Mouse (Mus musculus): ENCODE results near the gene Hkdc1. TPM values are rescaled to one million over a fixed set of nuclear protein-coding genes. Genes with fewer than 3 reads are reported as not detected.

The Hkdc1 gene
- polyA plus RNA-seq, 1 experiment from 2014 or later, result 5.5 TPM

DNA sequence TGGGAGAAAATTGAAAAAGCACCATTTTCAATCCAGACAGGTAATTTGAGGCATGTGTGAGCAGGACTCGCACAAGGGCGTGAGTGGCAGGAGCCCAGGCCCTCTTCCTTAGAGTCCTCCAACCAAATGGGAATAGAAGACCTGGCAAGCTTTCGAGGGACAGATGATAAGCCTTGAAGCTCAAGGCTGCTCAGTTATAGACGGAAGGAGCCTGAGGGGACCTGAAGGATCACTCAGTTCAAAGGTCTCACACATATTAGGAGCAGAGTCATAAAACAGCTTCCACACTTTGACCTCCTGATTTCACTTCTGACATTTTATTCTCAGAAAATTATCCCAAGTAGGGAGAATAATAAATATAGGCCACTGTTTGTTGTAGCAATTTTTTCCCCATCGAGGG, 2.9 kb downstream of the Hkdc1 start:
- H3K4me2 ChIP-seq (replicated peaks; ENCODE audit: low read depth), result no peak overlapping the region
- no peaks in the 10 kb centered on the region for H3K4me1 ChIP-seq (replicated peaks; ENCODE audit: control insufficient read depth, insufficient read depth)
- no peaks in the 10 kb centered on the region for H3K9me3 ChIP-seq (ENCODE audit: control insufficient read depth, low read length)
- no peak for TF ChIP-seq CTCF (IDR thresholded peaks at IDR 0.05; ENCODE audit: low read depth)
- no peak for TF ChIP-seq EP300 (optimal IDR thresholded peaks at IDR 0.05)
- H3K9ac ChIP-seq (ENCODE audit: low read length), result no peak overlapping the region
- DNase-seq (ENCODE audit: low spot score) (no peak), ATAC-seq (ENCODE audit: low FRiP score, low TSS enrichment) (no peak)
- no peaks in the 10 kb centered on the region for H3K36me3 ChIP-seq (ENCODE audit: control insufficient read depth, insufficient read depth, low read length)
- 0 out of 2 replicates have a peak overlapping the region, but pooled peaks have one; percentile 8 for H3K27ac ChIP-seq (replicated peaks)
- 60% methylated on average over 5 of the region's 5 CpGs for WGBS
- no peak overlapping the region for H3K4me3 ChIP-seq (ENCODE audit: low read depth, low read length)
- no peaks in the 10 kb centered on the region for H3K27me3 ChIP-seq (ENCODE audit: control insufficient read depth, insufficient read depth, low read length)

GRCm38 (mm10) chr10:62418831-62419356, 3.4 kb downstream of the Hkdc1 start:
- no peak overlapping the region for H3K4me2 ChIP-seq (replicated peaks; ENCODE audit: low read depth)
- DNase-seq (ENCODE audit: low spot score), result no peak

DNA sequence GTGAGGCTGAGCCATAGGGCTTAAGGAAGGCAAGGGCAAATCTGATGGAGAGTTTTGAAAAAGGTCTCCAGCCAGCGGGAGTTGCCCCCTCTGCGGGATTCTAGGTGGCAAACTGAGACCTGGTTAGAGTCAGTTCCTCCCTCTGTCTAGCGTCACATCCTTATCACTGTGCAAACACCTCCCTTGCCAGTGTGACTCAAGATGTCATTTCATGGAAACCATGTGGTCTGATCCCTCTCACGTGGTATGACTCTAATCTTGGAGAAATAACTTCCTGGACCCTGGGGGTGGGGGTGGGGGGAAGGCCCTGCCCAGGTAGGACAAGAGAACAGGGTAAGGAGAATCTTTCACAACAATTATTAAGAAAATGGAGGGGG, 8.7 kb downstream of the Hkdc1 start:
- 15% methylated on average over 4 of the region's 4 CpGs for WGBS
- peak; percentile 70 for DNase-seq (ENCODE audit: low spot score)
- TF ChIP-seq EP300 (optimal IDR thresholded peaks at IDR 0.05) (no peak), CTCF (IDR thresholded peaks at IDR 0.05; ENCODE audit: low read depth) (no peak)

More at GRCm38 (mm10) chr10:62418831-62419356, 3.4 kb downstream of the Hkdc1 start:
- H3K9ac ChIP-seq (ENCODE audit: low read length), result no peak overlapping the region
- H3K27me3 ChIP-seq (ENCODE audit: control insufficient read depth, insufficient read depth, low read length), result no peaks in the 10 kb centered on the region
- ATAC-seq (ENCODE audit: low FRiP score, low TSS enrichment), result no peak
- 59% methylated on average over 7 of the region's 7 CpGs for WGBS
- no peaks in the 10 kb centered on the region for H3K36me3 ChIP-seq (ENCODE audit: control insufficient read depth, insufficient read depth, low read length)
- no peak overlapping the region for H3K4me3 ChIP-seq (ENCODE audit: low read depth, low read length)
- H3K4me1 ChIP-seq (replicated peaks; ENCODE audit: control insufficient read depth, insufficient read depth), result no peaks in the 10 kb centered on the region
- H3K27ac ChIP-seq (replicated peaks), result no peak overlapping the region
- TF ChIP-seq CTCF (IDR thresholded peaks at IDR 0.05; ENCODE audit: low read depth) (no peak), EP300 (optimal IDR thresholded peaks at IDR 0.05) (no peak)
- H3K9me3 ChIP-seq (ENCODE audit: control insufficient read depth, low read length), result no peaks in the 10 kb centered on the region

DNA sequence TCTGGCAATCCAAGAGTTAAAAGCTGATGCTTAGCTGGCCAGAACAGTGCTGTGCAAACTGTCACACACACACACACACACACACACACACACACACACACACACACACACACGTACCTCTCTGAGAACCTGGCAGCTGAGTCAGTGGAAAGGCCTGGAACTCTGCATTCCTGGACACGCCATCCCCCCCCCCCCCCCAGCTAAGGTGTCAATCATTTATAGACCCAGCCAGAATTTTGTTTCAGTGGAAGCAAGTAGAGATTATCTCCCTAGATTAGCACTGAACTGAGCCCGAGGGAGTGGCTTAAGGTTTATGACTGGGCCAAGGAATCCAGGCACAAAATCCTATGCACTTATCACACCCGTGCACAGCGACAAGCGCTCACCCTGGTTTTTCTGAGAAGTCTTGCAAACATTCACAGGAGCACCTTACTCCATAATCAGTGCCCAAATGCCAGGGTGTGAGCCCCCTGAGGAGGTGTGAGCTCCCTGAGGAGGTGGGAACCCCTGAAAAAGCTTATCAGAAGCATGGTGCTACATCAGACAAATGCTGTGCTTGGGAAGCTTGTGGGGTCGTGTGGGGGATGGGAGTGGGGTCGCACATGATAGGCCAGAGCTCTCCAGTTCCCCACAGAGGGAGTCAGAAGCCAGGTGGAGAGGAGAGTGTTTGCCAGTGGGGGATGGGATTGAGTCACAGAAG, 9.2 kb downstream of the Hkdc1 start:
- TF ChIP-seq EP300 (optimal IDR thresholded peaks at IDR 0.05) (no peak), CTCF (IDR thresholded peaks at IDR 0.05; ENCODE audit: low read depth) (no peak)
- Histone ChIP-seq H3K27me3 (ENCODE audit: control insufficient read depth, insufficient read depth, low read length) (no peaks in the 10 kb centered on the region), H3K9me3 (ENCODE audit: control insufficient read depth, low read length) (no peaks in the 10 kb centered on the region), H3K27ac (replicated peaks) (peak overlapping the region; percentile 71), H3K36me3 (ENCODE audit: control insufficient read depth, insufficient read depth, low read length) (no peaks in the 10 kb centered on the region), H3K4me2 (replicated peaks; ENCODE audit: low read depth) (no peak overlapping the region), H3K4me3 (ENCODE audit: low read depth, low read length) (no peak overlapping the region), H3K4me1 (replicated peaks; ENCODE audit: control insufficient read depth, insufficient read depth) (no peaks in the 10 kb centered on the region), H3K9ac (ENCODE audit: low read length) (no peak overlapping the region)
- ATAC-seq (ENCODE audit: low FRiP score, low TSS enrichment) (peak; percentile 75), DNase-seq (ENCODE audit: low spot score) (peak; percentile 81)
- 6% methylated on average over 8 of the region's 8 CpGs for WGBS

More for the DNA sequence above, 8.7 kb downstream of the Hkdc1 start:
- Histone ChIP-seq H3K9ac (ENCODE audit: low read length) (no peak overlapping the region), H3K36me3 (ENCODE audit: control insufficient read depth, insufficient read depth, low read length) (no peaks in the 10 kb centered on the region), H3K27me3 (ENCODE audit: control insufficient read depth, insufficient read depth, low read length) (no peaks in the 10 kb centered on the region), H3K9me3 (ENCODE audit: control insufficient read depth, low read length) (no peaks in the 10 kb centered on the region), H3K4me1 (replicated peaks; ENCODE audit: control insufficient read depth, insufficient read depth) (no peaks in the 10 kb centered on the region), H3K4me3 (ENCODE audit: low read depth, low read length) (no peak overlapping the region), H3K27ac (replicated peaks) (peak overlapping the region; percentile 71), H3K4me2 (replicated peaks; ENCODE audit: low read depth) (no peak overlapping the region)
- peak; percentile 81 for ATAC-seq (ENCODE audit: low FRiP score, low TSS enrichment)

DNA sequence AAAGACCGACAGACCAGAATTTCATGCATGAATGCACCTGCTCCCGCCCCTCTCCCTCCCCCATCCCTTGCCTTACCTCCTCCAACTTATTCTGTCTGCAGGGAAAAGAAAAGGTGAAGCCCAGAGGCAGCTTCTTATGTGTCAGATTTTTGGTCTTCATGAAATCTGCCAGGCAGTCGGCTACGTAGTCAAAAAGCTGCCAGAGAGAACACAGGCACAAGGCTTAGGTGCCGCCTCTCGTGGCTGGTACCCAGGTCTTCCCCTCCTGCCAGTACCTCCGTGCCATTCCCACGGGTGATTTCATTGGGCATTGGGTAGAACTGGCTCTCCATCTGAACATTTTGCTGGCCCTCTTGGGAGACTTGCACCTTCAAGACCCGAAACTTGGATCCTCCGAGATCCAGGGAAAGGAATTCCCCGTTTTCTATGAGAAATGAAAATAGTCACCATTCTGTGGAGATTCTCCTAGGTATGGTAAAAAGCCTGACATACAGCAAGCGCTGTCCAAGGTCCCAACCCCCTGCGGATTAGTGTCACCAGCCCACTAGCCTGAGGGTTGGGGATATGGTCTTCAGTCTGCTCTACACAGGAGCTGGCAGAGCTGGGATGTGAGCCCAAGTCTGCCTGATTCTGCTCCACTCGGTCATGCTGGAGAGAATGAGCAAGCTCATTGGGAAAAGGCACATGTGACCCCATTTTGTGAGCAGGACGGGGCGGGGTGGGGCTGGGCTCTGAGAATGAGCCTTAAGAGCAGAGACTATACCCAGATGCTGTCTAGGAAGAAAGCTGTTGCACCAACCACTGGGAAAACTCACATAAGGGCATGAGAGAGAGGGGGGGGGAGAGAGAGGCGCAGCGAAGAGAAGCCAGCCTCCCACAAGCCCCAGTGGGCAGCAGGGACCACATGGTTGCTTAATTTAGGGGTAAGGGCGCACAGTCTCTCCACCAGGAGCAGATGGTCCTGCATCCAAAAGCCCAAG, 10.6 kb downstream of the Hkdc1 start:
- H3K4me2 ChIP-seq (replicated peaks; ENCODE audit: low read depth), result no peak overlapping the region
- TF ChIP-seq CTCF (IDR thresholded peaks at IDR 0.05; ENCODE audit: low read depth) (no peak), EP300 (optimal IDR thresholded peaks at IDR 0.05) (no peak)
- ATAC-seq (ENCODE audit: low FRiP score, low TSS enrichment), result no peak
- no peaks in the 10 kb centered on the region for H3K27me3 ChIP-seq (ENCODE audit: control insufficient read depth, insufficient read depth, low read length)
- no peak overlapping the region for H3K4me3 ChIP-seq (ENCODE audit: low read depth, low read length)
- WGBS, result 71% methylated on average over 19 of the region's 19 CpGs
- no peak overlapping the region; the same call in 1 of the 2 replicates for H3K9ac ChIP-seq (ENCODE audit: low read length)
- H3K27ac ChIP-seq (replicated peaks), result no peak overlapping the region
- no peak for DNase-seq (ENCODE audit: low spot score)
- H3K4me1 ChIP-seq (replicated peaks; ENCODE audit: control insufficient read depth, insufficient read depth), result no peaks in the 10 kb centered on the region
- H3K9me3 ChIP-seq (ENCODE audit: control insufficient read depth, low read length), result no peaks in the 10 kb centered on the region
- H3K36me3 ChIP-seq (ENCODE audit: control insufficient read depth, insufficient read depth, low read length), result no peaks in the 10 kb centered on the region

Measured in stomach, postnatal 0 days (tissue).